Mouse (Mus musculus): ENCODE measurements around the gene Tfeb. TPM values are rescaled to one million over a fixed set of nuclear protein-coding genes. Genes with fewer than 3 reads are reported as not detected.

Tfeb gene
- polyA plus RNA-seq, 1 experiment from 2014 or later = 22.4 TPM

- 0 out of 2 replicates have a peak, but pooled peaks cover 5% of the 10 kb centered on the region for H3K36me3 ChIP-seq
- ATAC-seq = no peak
- 88% methylated on average over 10 of the region's 10 CpGs for WGBS
- H3K4me2 ChIP-seq (replicated peaks) = no peak overlapping the region
- H3K4me1 ChIP-seq (replicated peaks) = peaks cover 24% of the 10 kb centered on the region; the same call in 1 of the 2 replicates
- no peak overlapping the region for H3K27ac ChIP-seq
- H3K9me3 ChIP-seq = no peaks in the 10 kb centered on the region
- H3K4me3 ChIP-seq (replicated peaks) = no peak overlapping the region
- H3K27me3 ChIP-seq (replicated peaks) = peaks cover 3% of the 10 kb centered on the region; the same call in 1 of the 2 replicates
- no peak overlapping the region for H3K9ac ChIP-seq
These were observed 38.7 kb upstream of the Tfeb start for GRCm38 (mm10) chr17:47698156-47698555.

- Histone ChIP-seq H3K27ac (no peak overlapping the region), H3K4me1 (replicated peaks) (peaks cover 20% of the 10 kb centered on the region; the same call in 1 of the 2 replicates), H3K4me3 (replicated peaks) (no peak overlapping the region), H3K9me3 (no peaks in the 10 kb centered on the region), H3K27me3 (replicated peaks) (0 out of 2 replicates have a peak, but pooled peaks cover 4% of the 10 kb centered on the region), H3K36me3 (0 out of 2 replicates have a peak, but pooled peaks cover 5% of the 10 kb centered on the region), H3K4me2 (replicated peaks) (no peak overlapping the region), H3K9ac (no peak overlapping the region)
- ATAC-seq = no peak
- WGBS = 72% methylated on average over 2 of the region's 2 CpGs
These were observed 37.8 kb upstream of the Tfeb start for GRCm38 (mm10) chr17:47699055-47699454.

DNA sequence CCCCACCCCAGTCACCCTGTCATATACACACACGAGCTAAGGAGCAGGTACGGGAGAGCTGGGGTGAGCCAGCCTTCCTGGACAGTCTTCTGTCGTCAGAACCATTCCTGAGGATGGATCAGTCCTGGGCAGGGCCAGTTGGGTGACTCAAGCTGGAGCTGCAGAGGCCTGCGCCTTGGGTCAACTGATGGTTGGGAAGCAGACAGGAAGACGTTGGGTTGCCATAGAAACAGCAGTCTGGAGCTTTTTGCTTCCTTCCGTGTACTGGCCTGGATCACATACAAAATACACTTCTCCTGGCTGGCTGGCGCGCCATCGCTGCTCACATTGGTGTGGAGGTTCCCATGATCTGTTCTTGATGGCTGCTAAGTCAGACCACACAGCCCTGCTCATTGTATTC lies 35.0 kb upstream of the Tfeb start:
- Histone ChIP-seq H3K4me1 (replicated peaks) (peaks cover 21% of the 10 kb centered on the region; the same call in 1 of the 2 replicates), H3K4me3 (replicated peaks) (no peak overlapping the region), H3K9me3 (no peaks in the 10 kb centered on the region), H3K36me3 (0 out of 2 replicates have a peak, but pooled peaks cover 5% of the 10 kb centered on the region), H3K27me3 (replicated peaks) (0 out of 2 replicates have a peak, but pooled peaks cover 4% of the 10 kb centered on the region), H3K4me2 (replicated peaks) (no peak overlapping the region), H3K27ac (no peak overlapping the region), H3K9ac (no peak overlapping the region)
- no peak for ATAC-seq
- 69% methylated on average over 9 of the region's 9 CpGs for WGBS

GRCm38 (mm10) chr17:47702548-47703345 lies 34.1 kb upstream of the Tfeb start:
- Histone ChIP-seq H3K9me3 (no peaks in the 10 kb centered on the region), H3K27me3 (replicated peaks) (0 out of 2 replicates have a peak, but pooled peaks cover 4% of the 10 kb centered on the region), H3K9ac (no peak overlapping the region), H3K36me3 (0 out of 2 replicates have a peak, but pooled peaks cover 5% of the 10 kb centered on the region), H3K27ac (no peak overlapping the region), H3K4me1 (replicated peaks) (peaks cover 22% of the 10 kb centered on the region; the same call in 1 of the 2 replicates), H3K4me2 (replicated peaks) (no peak overlapping the region), H3K4me3 (replicated peaks) (no peak overlapping the region)
- no peak for ATAC-seq
- 43% methylated on average over 27 of the region's 28 CpGs for WGBS

- H3K9ac ChIP-seq = no peak overlapping the region
- no peak overlapping the region for H3K4me2 ChIP-seq (replicated peaks)
- H3K9me3 ChIP-seq = no peaks in the 10 kb centered on the region
- H3K4me3 ChIP-seq (replicated peaks) = no peak overlapping the region
- ATAC-seq = no peak
- 0 out of 2 replicates have a peak, but pooled peaks cover 4% of the 10 kb centered on the region for H3K27me3 ChIP-seq (replicated peaks)
- H3K36me3 ChIP-seq = 0 out of 2 replicates have a peak, but pooled peaks cover 5% of the 10 kb centered on the region
- H3K27ac ChIP-seq = no peak overlapping the region
- WGBS = 45% methylated on average over 20 of the region's 20 CpGs
- H3K4me1 ChIP-seq (replicated peaks) = peaks cover 22% of the 10 kb centered on the region; the same call in 1 of the 2 replicates
These were observed 33.3 kb upstream of the Tfeb start for GRCm38 (mm10) chr17:47703556-47703955.

- 86% methylated on average over 4 of the region's 4 CpGs for WGBS
- 0 out of 2 replicates have a peak, but pooled peaks cover 5% of the 10 kb centered on the region for H3K36me3 ChIP-seq
- 0 out of 2 replicates have a peak, but pooled peaks cover 4% of the 10 kb centered on the region for H3K27me3 ChIP-seq (replicated peaks)
- H3K4me3 ChIP-seq (replicated peaks) = no peak overlapping the region
- peaks cover 15% of the 10 kb centered on the region; the same call in 1 of the 2 replicates for H3K4me1 ChIP-seq (replicated peaks)
- no peak overlapping the region for H3K27ac ChIP-seq
- no peak overlapping the region for H3K4me2 ChIP-seq (replicated peaks)
- no peak overlapping the region for H3K9ac ChIP-seq
- ATAC-seq = no peak
- H3K9me3 ChIP-seq = no peaks in the 10 kb centered on the region
These were observed 32.1 kb upstream of the Tfeb start for GRCm38 (mm10) chr17:47704692-47705091.

DNA sequence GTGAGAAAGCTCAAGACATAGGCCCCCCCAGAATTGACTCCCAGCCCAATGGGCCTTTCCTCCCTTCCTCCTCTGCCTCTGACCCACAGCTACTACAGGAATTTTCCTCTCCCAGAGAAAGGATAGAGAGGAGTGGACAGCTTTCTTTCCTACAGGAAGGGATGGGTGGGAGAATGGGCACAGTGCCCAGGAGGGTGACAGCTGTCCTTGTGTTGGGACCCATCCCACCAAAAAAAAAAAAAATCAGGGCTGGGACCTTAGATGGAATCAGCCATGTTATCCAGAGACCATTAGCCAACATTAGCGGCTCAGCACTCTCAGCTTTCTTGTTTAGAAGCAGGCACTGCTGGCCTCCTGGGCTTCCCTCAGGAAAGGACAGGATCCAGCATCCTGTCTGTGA lies 30.6 kb upstream of the Tfeb start:
- H3K9ac ChIP-seq = no peak overlapping the region
- 54% methylated on average over 1 of the region's 1 CpGs for WGBS
- H3K36me3 ChIP-seq = no peaks in the 10 kb centered on the region
- no peak for ATAC-seq
- no peak overlapping the region for H3K27ac ChIP-seq
- 0 out of 2 replicates have a peak, but pooled peaks cover 11% of the 10 kb centered on the region for H3K4me1 ChIP-seq (replicated peaks)
- no peak overlapping the region for H3K4me2 ChIP-seq (replicated peaks)
- H3K27me3 ChIP-seq (replicated peaks) = 0 out of 2 replicates have a peak, but pooled peaks cover 4% of the 10 kb centered on the region
- no peak overlapping the region for H3K4me3 ChIP-seq (replicated peaks)
- no peaks in the 10 kb centered on the region for H3K9me3 ChIP-seq

DNA sequence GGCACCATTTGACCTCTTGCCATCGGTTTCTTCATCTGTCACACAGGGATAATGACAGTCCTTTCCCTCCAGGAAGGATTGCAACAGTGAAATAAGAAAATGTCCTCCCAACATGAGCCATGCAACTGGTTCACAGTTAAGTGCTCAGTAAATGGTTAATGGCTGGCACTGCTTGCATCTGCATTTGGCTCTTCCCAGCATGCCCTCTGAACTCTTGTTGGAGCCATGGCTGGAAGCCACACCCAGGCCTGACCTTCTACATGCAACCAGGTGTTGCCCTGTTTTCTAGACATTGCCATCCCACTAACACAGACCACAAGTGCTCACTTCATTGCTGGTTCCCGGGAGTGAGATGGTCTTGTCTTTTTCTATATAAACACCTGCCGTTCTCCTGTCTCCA lies 28.9 kb upstream of the Tfeb start:
- no peaks in the 10 kb centered on the region for H3K36me3 ChIP-seq
- no peak for ATAC-seq
- 0 out of 2 replicates have a peak, but pooled peaks cover 3% of the 10 kb centered on the region for H3K27me3 ChIP-seq (replicated peaks)
- H3K9ac ChIP-seq = no peak overlapping the region
- H3K27ac ChIP-seq = no peak overlapping the region
- H3K4me1 ChIP-seq (replicated peaks) = 0 out of 2 replicates have a peak, but pooled peaks cover 14% of the 10 kb centered on the region
- no peak overlapping the region for H3K4me2 ChIP-seq (replicated peaks)
- H3K4me3 ChIP-seq (replicated peaks) = no peak overlapping the region
- no peaks in the 10 kb centered on the region for H3K9me3 ChIP-seq
- WGBS = 59% methylated on average over 3 of the region's 3 CpGs

GRCm38 (mm10) chr17:47708972-47709371 lies 27.9 kb upstream of the Tfeb start:
- 60% methylated on average over 4 of the region's 4 CpGs for WGBS
- H3K4me2 ChIP-seq (replicated peaks) = no peak overlapping the region
- H3K36me3 ChIP-seq = no peaks in the 10 kb centered on the region
- 0 out of 2 replicates have a peak, but pooled peaks cover 10% of the 10 kb centered on the region for H3K4me1 ChIP-seq (replicated peaks)
- no peak overlapping the region for H3K9ac ChIP-seq
- no peak overlapping the region for H3K4me3 ChIP-seq (replicated peaks)
- H3K27me3 ChIP-seq (replicated peaks) = no peaks in the 10 kb centered on the region
- H3K9me3 ChIP-seq = no peaks in the 10 kb centered on the region
- no peak for ATAC-seq
- H3K27ac ChIP-seq = no peak overlapping the region

DNA sequence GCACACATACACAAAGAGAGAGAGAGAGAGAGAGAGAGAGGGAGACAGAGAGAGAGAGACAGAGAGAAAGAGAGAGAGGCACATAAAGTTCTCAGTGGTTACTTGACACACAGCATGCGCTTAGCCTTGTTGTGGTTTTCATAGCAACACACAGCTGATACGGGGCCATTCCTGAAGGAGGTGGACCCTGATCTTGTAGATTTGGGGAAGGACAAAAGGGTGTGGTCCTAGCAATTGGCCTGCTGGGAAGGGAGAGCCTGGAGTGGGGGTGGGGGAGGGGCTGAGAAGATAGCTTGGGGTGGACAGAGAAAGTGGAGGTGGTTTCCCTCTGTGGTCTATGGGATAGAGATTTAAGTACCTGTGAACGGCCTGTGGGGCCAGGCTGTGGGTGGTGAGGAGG lies 26.8 kb upstream of the Tfeb start:
- WGBS = 62% methylated on average over 3 of the region's 3 CpGs

DNA sequence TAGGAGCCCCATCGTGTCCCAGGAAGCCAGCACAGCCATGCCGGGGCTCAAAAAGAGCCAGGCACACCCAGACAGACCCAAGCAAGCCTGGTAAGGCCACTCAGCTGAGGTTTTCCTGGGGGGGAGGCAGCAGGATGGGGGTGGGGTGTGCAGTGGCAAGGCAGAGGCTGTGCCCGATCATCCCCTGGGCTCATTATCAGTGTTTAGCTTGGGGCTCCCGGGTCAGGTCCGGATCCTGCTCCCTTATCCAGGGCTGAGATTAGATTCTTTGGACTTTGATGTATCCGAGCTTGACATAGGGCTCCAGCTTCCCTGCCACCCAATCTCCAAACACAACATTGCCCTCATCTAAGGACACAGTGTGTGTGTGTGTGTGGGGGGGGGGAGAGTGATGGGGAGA lies 24.9 kb upstream of the Tfeb start:
- peak; percentile 27; the same call in 1 of the 2 replicates for ATAC-seq
- 60% methylated on average over 6 of the region's 6 CpGs for WGBS
- no peak overlapping the region for H3K4me3 ChIP-seq (replicated peaks)
- no peak overlapping the region for H3K9ac ChIP-seq
- H3K9me3 ChIP-seq = no peaks in the 10 kb centered on the region
- no peak overlapping the region for H3K27ac ChIP-seq
- no peak overlapping the region for H3K4me2 ChIP-seq (replicated peaks)
- H3K27me3 ChIP-seq (replicated peaks) = no peaks in the 10 kb centered on the region
- H3K36me3 ChIP-seq = no peaks in the 10 kb centered on the region
- H3K4me1 ChIP-seq (replicated peaks) = 0 out of 2 replicates have a peak, but pooled peaks cover 4% of the 10 kb centered on the region

More for the DNA sequence above, 26.8 kb upstream of the Tfeb start:
- H3K4me2 ChIP-seq (replicated peaks) = no peak overlapping the region
- H3K4me3 ChIP-seq (replicated peaks) = no peak overlapping the region
- H3K36me3 ChIP-seq = no peaks in the 10 kb centered on the region
- H3K27me3 ChIP-seq (replicated peaks) = no peaks in the 10 kb centered on the region
- H3K27ac ChIP-seq = no peak overlapping the region
- H3K4me1 ChIP-seq (replicated peaks) = 0 out of 2 replicates have a peak, but pooled peaks cover 10% of the 10 kb centered on the region
- H3K9ac ChIP-seq = no peak overlapping the region
- no peaks in the 10 kb centered on the region for H3K9me3 ChIP-seq
- no peak for ATAC-seq

GRCm38 (mm10) chr17:47712889-47713571 lies 23.8 kb upstream of the Tfeb start:
- ATAC-seq = no peak
- WGBS = 48% methylated on average over 21 of the region's 22 CpGs
- no peaks in the 10 kb centered on the region for H3K36me3 ChIP-seq
- H3K27me3 ChIP-seq (replicated peaks) = no peaks in the 10 kb centered on the region
- H3K27ac ChIP-seq = no peak overlapping the region
- H3K4me3 ChIP-seq (replicated peaks) = no peak overlapping the region
- H3K9ac ChIP-seq = no peak overlapping the region
- no peak overlapping the region for H3K4me2 ChIP-seq (replicated peaks)
- H3K4me1 ChIP-seq (replicated peaks) = 0 out of 2 replicates have a peak, but pooled peaks cover 4% of the 10 kb centered on the region
- H3K9me3 ChIP-seq = no peaks in the 10 kb centered on the region
